In the genomic region with DNA sequence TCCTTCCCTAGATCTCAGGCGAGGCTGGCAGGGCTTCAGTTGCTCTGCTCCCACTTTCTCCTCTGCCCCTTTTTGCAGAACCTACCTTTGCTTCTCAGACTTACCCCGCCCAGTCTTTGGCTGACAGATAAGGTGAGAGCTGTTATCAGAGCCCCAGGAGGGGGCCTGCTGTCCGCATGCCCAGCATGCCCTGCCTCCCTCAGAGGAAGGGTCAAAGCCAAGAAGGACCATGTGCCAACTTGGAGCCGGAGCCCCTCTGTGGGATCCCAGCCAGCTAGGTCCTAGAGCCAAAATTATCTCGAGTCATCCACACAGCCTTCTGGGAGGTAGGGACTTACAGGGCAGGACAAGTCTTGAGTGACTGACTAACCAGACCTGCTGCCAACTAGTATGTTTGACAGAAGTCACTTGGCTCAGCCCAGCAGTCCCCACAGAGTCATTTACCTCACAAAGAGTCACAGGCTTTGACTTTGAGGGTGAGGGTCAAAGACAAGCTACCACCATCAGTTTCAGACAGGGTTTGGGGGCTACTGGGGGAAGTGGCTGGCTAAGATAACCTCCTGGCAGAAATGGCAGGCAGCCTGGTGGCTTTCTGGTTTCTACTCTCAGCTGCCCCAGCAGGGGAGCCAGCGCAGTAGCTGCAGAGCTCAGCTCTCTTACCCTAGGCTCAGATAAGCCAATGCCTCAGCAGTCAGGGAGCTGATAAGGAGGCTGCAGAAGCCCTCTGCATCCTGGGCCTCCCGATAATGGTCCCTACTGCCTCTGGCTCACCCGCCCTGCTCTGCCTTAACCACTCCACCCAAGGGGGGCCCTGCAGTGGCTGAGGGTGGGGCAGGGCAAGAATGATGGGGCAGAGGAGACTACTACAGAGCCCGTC, we compare ENCODE assay signal across 8 mouse cellular contexts. TPM values are rescaled to one million over a fixed set of nuclear protein-coding genes. Genes with fewer than 3 reads are reported as not detected.
A peak's percentile ranks its signal among the peaks of the same experiment; 100 is the strongest.
DNase-seq lines count a peak whose midpoint lies in the region; ATAC-seq lines count a peak whose summit lies in the region.

No protein-coding gene starts in this region.

- H3K9ac ChIP-seq in embryonic facial prominence, embryonic 13.5 days, result no peak overlapping the region

- H3K4me2 ChIP-seq in embryonic facial prominence, embryonic 13.5 days, result no peak overlapping the region

- ATAC-seq in embryonic facial prominence, embryonic 13.5 days (ENCODE audit: insufficient number of reproducible peaks, insufficient read depth, low FRiP score, low TSS enrichment, low read depth), result peak; percentile 52; the same call in 1 of the 2 replicates
- peak; percentile 85 for ATAC-seq in megakaryocyte progenitor cell, adult 5-6 weeks (replicated peaks; ENCODE audit: poor library complexity)
- ATAC-seq in inflammation-experienced regulatory T-cells, adult 6 months, result no peak

- peaks cover 19% of the 10 kb centered on the region; the same call in 1 of the 2 replicates for H3K4me1 ChIP-seq in embryonic facial prominence, embryonic 13.5 days

- no peaks in the 10 kb centered on the region for H3K36me3 ChIP-seq in embryonic facial prominence, embryonic 13.5 days

- H3K4me3 ChIP-seq in embryonic facial prominence, embryonic 13.5 days, result no peak overlapping the region

- no peaks in the 10 kb centered on the region for H3K27me3 ChIP-seq in embryonic facial prominence, embryonic 13.5 days

- no peaks in the 10 kb centered on the region for H3K9me3 ChIP-seq in embryonic facial prominence, embryonic 13.5 days

- WGBS in embryonic facial prominence, embryonic 13.5 days, result 62% methylated on average over 9 of the region's 9 CpGs

- no peak overlapping the region for H3K27ac ChIP-seq in embryonic facial prominence, embryonic 13.5 days

- peak; percentile 22 for DNase-seq in ovary, adult 18-20 months (ENCODE audit: low spot score)
- DNase-seq in ovary, postnatal 10 days (ENCODE audit: low spot score), result no peak
- peak; percentile 59 for DNase-seq in heart, postnatal 4 days
- no peak for DNase-seq in T-cell, adult 2 months (ENCODE audit: low spot score)
- DNase-seq in B cell, adult 2 months, result no peak

RNA-seq across cellular contexts. Expression of a gene that starts 13.2 kb away (rescaled TPM):
- polyA plus RNA-seq in embryonic facial prominence, embryonic 13.5 days (2015; fragmentation: Nextera tagmentation; extraction: Ambion mirVana), result not detected in 2 replicates
- under 1 TPM in 1 of 2 experiments, not detected in 1; 0.24 TPM for total RNA-seq in heart, postnatal 4 days (2021)
- total RNA-seq in megakaryocyte progenitor cell, adult 5-6 weeks (2015), result not detected in 2 replicates
- not detected in 2 replicates for total RNA-seq in megakaryocyte progenitor cell, adult 5-6 weeks (2017)
- polyA plus RNA-seq in inflammation-experienced regulatory T-cells, adult 6 months (2017; shearing (Covaris generic)), result under 1 TPM in 1 of 3 experiments, not detected in 2; 0.32 TPM

RNA-seq across cellular contexts. Expression of a gene that starts 21.6 kb away (rescaled TPM):
- polyA plus RNA-seq in embryonic facial prominence, embryonic 13.5 days (2015; fragmentation: Nextera tagmentation; extraction: Ambion mirVana), result 0.25 and 2.6 TPM in 2 replicates
- total RNA-seq in heart, postnatal 4 days (2021), result 1 to 10 TPM; 4.2 to 5.5 TPM
- not detected in 2 replicates for total RNA-seq in megakaryocyte progenitor cell, adult 5-6 weeks (2015)
- total RNA-seq in megakaryocyte progenitor cell, adult 5-6 weeks (2017), result 0.04 and 0.17 TPM in 2 replicates
- not detected for polyA plus RNA-seq in inflammation-experienced regulatory T-cells, adult 6 months (2017; shearing (Covaris generic))

Comparison
In these comparisons a context has a peak if more than half of its experiments do, and no peak if none do; other contexts are left out.
1. DNase-seq: peak in ovary, adult 18-20 months (single experiment) and heart, postnatal 4 days (single experiment); none in ovary, postnatal 10 days (single experiment), T-cell, adult 2 months (single experiment) and B cell, adult 2 months (0 of 2).
2. RNA of a gene that starts 21.6 kb away (total RNA-seq): 4.2 to 5.5 TPM in heart, postnatal 4 days; 0.04 to 0.17 TPM in megakaryocyte progenitor cell, adult 5-6 weeks; every median in the first group is over 4 times any median in the second.